Mouse (Mus musculus) ES-E14 (cell line): ENCODE measurements around the gene Nfu1.

Source experiments
- HCFC1 ChIP-seq: IDR thresholded peaks from 2 replicates; pipeline ENCODE4 v1.6.1; 2012; ENCODE audit warnings: low read length, inconsistent platforms, borderline replicate concordance; ENCODE audit not compliant: insufficient read depth
- MAFK ChIP-seq: IDR thresholded peaks from 2 replicates; pipeline ENCODE4 v1.6.1; 2014; ENCODE audit warnings: mild to moderate bottlenecking, low read depth, low read length, inconsistent platforms; ENCODE audit not compliant: insufficient read depth
- ZC3H11A ChIP-seq: IDR thresholded peaks from 2 replicates; pipeline ENCODE4 v1.6.1; 2012; ENCODE audit warnings: low read depth, mild to moderate bottlenecking, inconsistent platforms, low read length, borderline replicate concordance
- ZNF384 ChIP-seq: IDR thresholded peaks from 2 replicates; pipeline ENCODE4 v1.6.1; 2012; ENCODE audit warnings: low read depth, low read length, inconsistent platforms

DNA sequence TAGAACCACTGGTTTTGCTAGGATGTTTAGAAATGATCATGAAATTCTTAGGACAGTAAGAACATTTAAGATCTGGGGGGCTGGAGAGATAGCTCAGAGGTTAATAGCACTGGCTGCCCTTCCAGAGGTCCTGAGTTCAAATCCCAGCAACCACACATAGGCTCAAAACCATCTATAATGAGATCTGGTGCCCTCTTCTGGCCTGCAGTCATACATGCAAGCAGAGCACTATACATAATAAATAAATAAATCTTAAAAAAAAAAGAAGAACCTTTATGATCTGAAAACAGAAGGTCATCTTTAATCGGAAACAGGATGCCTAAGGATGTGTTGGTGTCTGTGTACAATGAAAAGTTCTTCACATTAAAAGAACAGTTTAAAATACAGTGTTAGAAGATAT, 50.7 kb downstream of the Nfu1 start:
- no peak for TF ChIP-seq MAFK
- TF ChIP-seq ZNF384: no peak
- no peak for TF ChIP-seq ZC3H11A
- no peak for TF ChIP-seq HCFC1
